Mouse (Mus musculus): Measurements from ENCODE around the gene Ccnk. TPM values are rescaled to one million over a fixed set of nuclear protein-coding genes. Genes with fewer than 3 reads are reported as not detected.

Gene Ccnk
- polyA plus RNA-seq, 1 experiment = 15.5 TPM

DNA sequence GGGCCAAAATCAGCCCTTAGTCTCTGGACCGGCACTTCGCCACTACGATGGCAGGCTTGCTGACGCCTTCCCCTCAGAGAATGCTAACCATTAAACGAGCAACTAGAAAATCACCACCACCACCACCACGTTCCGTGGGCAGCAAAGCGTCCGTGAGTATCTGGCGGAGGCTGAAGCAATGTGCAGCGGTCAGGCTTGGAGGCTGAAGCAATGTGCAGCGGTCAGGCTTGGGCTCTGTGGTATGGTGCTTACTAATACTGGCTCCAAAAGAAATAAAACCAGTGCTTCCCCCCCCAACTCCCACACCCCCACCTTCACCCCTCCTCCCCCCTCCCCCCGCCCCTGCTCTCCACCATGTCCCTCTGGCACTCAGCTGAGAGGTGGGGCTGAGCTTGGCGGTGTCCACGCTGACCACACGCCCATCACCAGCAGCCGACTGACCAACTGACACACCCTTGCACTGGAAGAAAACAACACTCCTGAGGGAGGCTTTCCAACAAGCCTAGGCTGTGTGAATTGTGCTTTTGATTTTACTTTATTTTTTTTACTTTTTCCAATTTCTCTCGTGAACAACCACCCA is 56.7 kb downstream of the Ccnk start:
- no peak overlapping the region for H3K27ac ChIP-seq (ENCODE audit: insufficient read depth, low read length)
- 90% methylated on average over 17 of the region's 18 CpGs for WGBS

DNA sequence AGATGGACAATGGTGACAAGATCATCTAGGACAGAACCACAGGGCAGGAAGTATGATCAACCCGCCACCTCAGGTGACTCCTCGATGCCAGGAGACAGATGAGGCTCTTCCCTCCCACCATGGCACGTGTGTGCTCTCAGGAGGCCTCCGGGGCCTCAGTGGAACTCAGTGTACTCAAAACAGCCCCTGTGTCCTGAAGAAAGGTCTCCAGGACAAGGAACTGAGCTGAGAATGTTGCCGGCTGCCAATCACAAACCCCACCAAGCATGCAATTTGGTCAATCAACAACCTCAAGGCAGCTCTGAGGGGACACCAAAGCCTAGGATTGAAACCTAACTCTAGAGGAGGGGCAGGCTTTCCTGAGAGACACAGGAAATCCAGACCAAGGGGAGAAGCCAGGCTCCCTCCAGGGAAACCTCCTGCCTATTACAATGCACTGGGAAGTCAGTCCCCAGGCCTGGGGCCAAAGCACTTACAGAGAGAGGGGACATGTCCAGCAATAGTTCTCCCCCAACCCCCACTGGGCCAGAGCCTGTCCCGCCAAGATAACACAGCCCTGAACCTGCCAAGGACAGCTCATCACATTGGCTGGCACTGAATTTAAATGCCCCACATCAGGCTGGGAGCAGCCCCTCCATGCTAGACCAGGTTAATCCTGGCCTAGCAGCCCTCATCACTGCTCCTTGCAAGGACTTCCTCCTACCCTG is 58.1 kb downstream of the Ccnk start:
- Histone ChIP-seq H3K27me3 (ENCODE audit: control insufficient read depth, insufficient read depth, low read length) (no peaks in the 10 kb centered on the region), H3K36me3 (ENCODE audit: control insufficient read depth, insufficient read depth, low read length) (no peaks in the 10 kb centered on the region), H3K4me3 (ENCODE audit: extremely low read depth, insufficient read depth, insufficient read length) (no peak overlapping the region), H3K27ac (ENCODE audit: insufficient read depth, low read length) (no peak overlapping the region), H3K4me1 (ENCODE audit: control insufficient read depth, insufficient read depth, insufficient read length) (no peaks in the 10 kb centered on the region)
- TF ChIP-seq POLR2A (IDR thresholded peaks at IDR 0.05; ENCODE audit: low read depth, low read length) (no peak), CTCF (IDR thresholded peaks at IDR 0.05; ENCODE audit: extremely low read depth, insufficient read depth, insufficient read length, insufficient replicate concordance) (no peak)
- WGBS = 85% methylated on average over 6 of the region's 6 CpGs
- no peak for DNase-seq (ENCODE audit: low read depth in 1 of 2, low spot score in 2 of 2)

More for the DNA sequence above, 56.7 kb downstream of the Ccnk start:
- no peak for DNase-seq (ENCODE audit: low read depth in 1 of 2, low spot score in 2 of 2)
- no peak overlapping the region for H3K4me3 ChIP-seq (ENCODE audit: extremely low read depth, insufficient read depth, insufficient read length)
- no peaks in the 10 kb centered on the region for H3K36me3 ChIP-seq (ENCODE audit: control insufficient read depth, insufficient read depth, low read length)
- TF ChIP-seq CTCF (IDR thresholded peaks at IDR 0.05; ENCODE audit: extremely low read depth, insufficient read depth, insufficient read length, insufficient replicate concordance) (no peak), POLR2A (IDR thresholded peaks at IDR 0.05; ENCODE audit: low read depth, low read length) (no peak)
- no peaks in the 10 kb centered on the region for H3K27me3 ChIP-seq (ENCODE audit: control insufficient read depth, insufficient read depth, low read length)
- no peaks in the 10 kb centered on the region for H3K4me1 ChIP-seq (ENCODE audit: control insufficient read depth, insufficient read depth, insufficient read length)

DNA sequence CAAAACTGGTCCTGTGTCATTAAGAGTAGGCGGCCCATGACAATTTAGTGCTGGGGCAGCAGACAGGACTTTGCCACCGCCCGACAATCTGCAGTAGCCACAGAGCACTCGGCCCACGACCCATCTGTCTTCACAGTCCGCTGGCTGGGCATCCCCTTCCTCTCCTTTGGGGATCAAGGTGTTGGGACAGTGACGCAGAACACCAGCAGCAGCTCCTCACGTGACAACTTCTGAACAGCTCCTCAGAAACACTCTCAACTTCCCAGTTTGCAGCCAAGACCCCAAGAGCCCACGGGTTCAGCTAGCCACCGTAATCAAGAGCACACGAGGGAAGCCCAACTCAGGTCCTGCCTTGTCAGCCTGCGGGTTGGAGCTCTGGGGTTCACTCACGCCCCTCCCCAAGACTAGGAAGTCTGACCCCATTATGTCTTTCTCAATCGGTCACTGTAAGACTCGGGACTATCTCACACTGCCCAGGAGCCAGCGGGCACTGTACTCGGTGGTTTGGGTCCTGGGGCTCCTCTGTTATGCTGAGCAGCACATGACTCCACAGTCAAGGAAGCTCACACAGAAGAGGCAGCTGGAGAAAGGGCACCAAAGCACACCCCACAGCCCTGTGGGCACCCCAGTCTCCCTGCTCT is 59.1 kb downstream of the Ccnk start:
- no peak overlapping the region for H3K27ac ChIP-seq (ENCODE audit: insufficient read depth, low read length)
- no peaks in the 10 kb centered on the region for H3K4me1 ChIP-seq (ENCODE audit: control insufficient read depth, insufficient read depth, insufficient read length)
- 79% methylated on average over 17 of the region's 17 CpGs for WGBS

DNA sequence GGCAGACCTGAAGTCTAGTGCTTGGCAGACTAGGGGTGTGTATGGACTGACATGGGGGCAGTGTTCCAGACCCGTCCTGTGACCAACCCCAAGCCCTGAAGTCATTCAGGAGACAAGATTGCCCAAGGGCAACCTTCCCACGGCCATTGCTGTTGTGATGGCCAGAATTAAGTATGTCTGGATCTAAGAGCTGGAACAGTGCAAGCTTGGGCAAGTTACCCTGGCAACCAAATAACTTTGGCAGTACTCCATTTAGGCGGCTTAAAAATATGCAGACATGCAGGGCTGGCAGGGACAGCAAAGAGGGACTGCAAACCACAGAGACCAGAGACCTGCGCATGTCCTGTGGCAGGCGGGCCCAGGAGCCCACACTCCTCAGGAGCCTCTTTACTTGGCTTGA is 60.1 kb downstream of the Ccnk start:
- WGBS = 45% methylated on average over 5 of the region's 5 CpGs
- H3K36me3 ChIP-seq (ENCODE audit: control insufficient read depth, insufficient read depth, low read length) = no peaks in the 10 kb centered on the region
- H3K27ac ChIP-seq (ENCODE audit: insufficient read depth, low read length) = no peak overlapping the region
- H3K4me1 ChIP-seq (ENCODE audit: control insufficient read depth, insufficient read depth, insufficient read length) = no peaks in the 10 kb centered on the region
- TF ChIP-seq POLR2A (IDR thresholded peaks at IDR 0.05; ENCODE audit: low read depth, low read length) (no peak), CTCF (IDR thresholded peaks at IDR 0.05; ENCODE audit: extremely low read depth, insufficient read depth, insufficient read length, insufficient replicate concordance) (no peak)
- H3K4me3 ChIP-seq (ENCODE audit: extremely low read depth, insufficient read depth, insufficient read length) = no peak overlapping the region
- DNase-seq (ENCODE audit: low read depth in 1 of 2, low spot score in 2 of 2) = no peak
- H3K27me3 ChIP-seq (ENCODE audit: control insufficient read depth, insufficient read depth, low read length) = no peaks in the 10 kb centered on the region

More for the DNA sequence above, 59.1 kb downstream of the Ccnk start:
- Histone ChIP-seq H3K27me3 (ENCODE audit: control insufficient read depth, insufficient read depth, low read length) (no peaks in the 10 kb centered on the region), H3K4me3 (ENCODE audit: extremely low read depth, insufficient read depth, insufficient read length) (no peak overlapping the region), H3K36me3 (ENCODE audit: control insufficient read depth, insufficient read depth, low read length) (no peaks in the 10 kb centered on the region)
- no peak for DNase-seq (ENCODE audit: low read depth in 1 of 2, low spot score in 2 of 2)
- TF ChIP-seq CTCF (IDR thresholded peaks at IDR 0.05; ENCODE audit: extremely low read depth, insufficient read depth, insufficient read length, insufficient replicate concordance) (no peak), POLR2A (IDR thresholded peaks at IDR 0.05; ENCODE audit: low read depth, low read length) (no peak)

DNA sequence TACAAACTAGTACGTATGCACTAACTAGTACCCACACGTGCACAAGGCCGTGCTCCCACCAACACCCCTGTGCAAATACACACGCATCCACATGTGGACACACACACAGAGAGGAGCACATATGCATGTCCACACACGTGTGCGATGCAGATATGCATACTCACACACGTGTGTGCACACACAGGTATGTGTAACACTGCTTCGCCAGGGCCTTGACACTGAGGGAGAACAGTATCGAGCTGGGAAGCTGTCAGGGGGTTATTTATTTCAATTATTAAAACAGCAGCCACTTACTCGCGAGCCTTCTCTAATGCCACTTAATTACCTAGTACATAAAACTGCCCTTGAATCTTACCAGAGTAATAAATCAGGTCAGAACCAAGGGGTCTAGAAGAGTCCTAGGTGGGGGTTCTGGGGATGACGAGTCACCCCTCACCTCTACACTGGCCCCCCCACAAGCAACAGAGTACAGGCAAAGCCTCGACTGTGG is 61.1 kb downstream of the Ccnk start:
- H3K4me1 ChIP-seq (ENCODE audit: control insufficient read depth, insufficient read depth, insufficient read length) = no peaks in the 10 kb centered on the region

DNA sequence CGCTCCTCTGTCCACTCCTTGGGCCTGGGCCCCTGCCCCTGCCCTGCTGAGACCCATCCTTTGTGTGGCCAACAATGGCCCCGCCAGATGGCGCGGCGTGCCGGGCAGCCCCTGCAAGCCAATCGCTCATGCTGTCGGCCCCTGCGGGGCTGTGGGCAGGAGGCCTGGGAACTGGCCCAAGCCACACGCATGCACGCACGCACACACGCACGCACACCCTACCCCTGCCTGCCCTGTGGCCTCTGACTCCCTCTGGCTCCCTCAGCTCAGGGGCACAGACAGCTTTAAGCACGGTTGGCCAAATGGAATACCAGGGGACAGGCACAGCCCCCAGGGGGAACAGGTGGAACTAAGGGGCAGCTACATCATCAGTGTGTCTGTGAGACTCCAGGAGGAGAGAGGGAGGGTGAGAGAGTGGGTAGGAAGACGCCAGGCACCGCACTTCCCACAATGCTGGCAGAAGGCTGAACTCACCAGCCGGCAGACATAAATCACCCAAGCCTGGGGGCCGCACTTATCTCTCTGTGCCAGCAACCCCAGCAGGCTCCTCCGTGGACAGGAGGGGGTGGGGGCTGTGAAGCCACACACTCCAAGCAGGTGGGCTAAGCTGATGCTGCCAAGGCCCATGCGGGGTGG is 61.7 kb downstream of the Ccnk start:
- no peaks in the 10 kb centered on the region for H3K36me3 ChIP-seq (ENCODE audit: control insufficient read depth, insufficient read depth, low read length)
- no peaks in the 10 kb centered on the region for H3K4me1 ChIP-seq (ENCODE audit: control insufficient read depth, insufficient read depth, insufficient read length)
- DNase-seq (ENCODE audit: low read depth in 1 of 2, low spot score in 2 of 2) = no peak
- 21% methylated on average over 21 of the region's 21 CpGs for WGBS
- no peak overlapping the region for H3K4me3 ChIP-seq (ENCODE audit: extremely low read depth, insufficient read depth, insufficient read length)
- TF ChIP-seq CTCF (IDR thresholded peaks at IDR 0.05; ENCODE audit: extremely low read depth, insufficient read depth, insufficient read length, insufficient replicate concordance) = no peak
- no peak for TF ChIP-seq POLR2A (IDR thresholded peaks at IDR 0.05; ENCODE audit: low read depth, low read length)
- H3K27ac ChIP-seq (ENCODE audit: insufficient read depth, low read length) = no peak overlapping the region
- H3K27me3 ChIP-seq (ENCODE audit: control insufficient read depth, insufficient read depth, low read length) = no peaks in the 10 kb centered on the region

More for the DNA sequence above, 61.1 kb downstream of the Ccnk start:
- TF ChIP-seq POLR2A (IDR thresholded peaks at IDR 0.05; ENCODE audit: low read depth, low read length) (no peak), CTCF (IDR thresholded peaks at IDR 0.05; ENCODE audit: extremely low read depth, insufficient read depth, insufficient read length, insufficient replicate concordance) (no peak)
- 81% methylated on average over 13 of the region's 13 CpGs for WGBS
- no peak for DNase-seq (ENCODE audit: low read depth in 1 of 2, low spot score in 2 of 2)
- Histone ChIP-seq H3K4me3 (ENCODE audit: extremely low read depth, insufficient read depth, insufficient read length) (no peak overlapping the region), H3K27ac (ENCODE audit: insufficient read depth, low read length) (no peak overlapping the region), H3K27me3 (ENCODE audit: control insufficient read depth, insufficient read depth, low read length) (no peaks in the 10 kb centered on the region), H3K36me3 (ENCODE audit: control insufficient read depth, insufficient read depth, low read length) (no peaks in the 10 kb centered on the region)
